Mouse (Mus musculus) forebrain, embryonic 12.5 days (tissue): Measurements from ENCODE around the gene Trim9. TPM values are rescaled to one million over a fixed set of nuclear protein-coding genes. Genes with fewer than 3 reads are reported as not detected.

ENCODE experiments used
- ATAC-seq: fragments of 200-750 bp; cut with Nextera tagmentation; 2 replicates; pipeline ENCODE4 v1.8.0; 2017; ENCODE audit warnings: moderate TSS enrichment; ENCODE audit not compliant: low FRiP score
- H3K27ac ChIP-seq: fragments of 300-500 bp; sonication (generic); 2 replicates; pipeline ENCODE4 v1.5.1; 2016; ENCODE audit warnings: mild to moderate bottlenecking
- H3K27me3 ChIP-seq: fragments of 300-500 bp; sonication (generic); 2 replicates; pipeline ENCODE4 v1.6.1; 2016; ENCODE audit warnings: mild to moderate bottlenecking
- H3K36me3 ChIP-seq: fragments of 300-500 bp; sonication (generic); replicated peaks from 2 replicates; pipeline ENCODE4 v1.6.1; 2016; ENCODE audit warnings: mild to moderate bottlenecking
- H3K4me1 ChIP-seq: fragments of 300-500 bp; sonication (generic); 2 replicates; pipeline ENCODE4 v1.6.1; 2016
- H3K4me2 ChIP-seq: fragments of 300-500 bp; sonication (generic); 2 replicates; pipeline ENCODE4 v1.6.1; 2016; ENCODE audit warnings: mild to moderate bottlenecking, moderate library complexity
- H3K4me3 ChIP-seq: fragments of 300-500 bp; sonication (generic); replicated peaks from 2 replicates; pipeline ENCODE4 v1.5.1; 2016; ENCODE audit warnings: mild to moderate bottlenecking
- H3K9ac ChIP-seq: fragments of 300-500 bp; sonication (generic); 2 replicates; pipeline ENCODE4 v1.6.1; 2016; ENCODE audit warnings: mild to moderate bottlenecking
- H3K9me3 ChIP-seq: fragments of 300-500 bp; sonication (generic); 2 replicates; pipeline ENCODE4 v1.6.1; 2016
- WGBS: fragments of 180-500 bp; shearing (Covaris S2); methylation state at CpG from one replicate; pipeline ENCODE4 v1.1.7; 2016; 5-methylcytosine and 5-hydroxymethylcytosine counted together
- polyA plus RNA-seq: library from polyadenylated mRNA; unstranded; fragments of >200 nt; fragmentation: Nextera tagmentation; extraction: Ambion mirVana; gene quantifications from 2 replicates; pipeline ENCODE4 v1.2.1, GENCODE M21; 2016

Gene Trim9
- polyA plus RNA-seq = 17.5 and 18.1 TPM in 2 replicates

- Histone ChIP-seq H3K9ac (peak within 1 kb of the TSS; percentile 71), H3K4me3 (peak within 1 kb of the TSS; percentile 68), H3K27me3 (peaks cover 20% of the 10 kb centered on the region; the same call in 1 of the 2 replicates), H3K27ac (peak within 1 kb of the TSS; percentile 95), H3K4me2 (peak within 1 kb of the TSS; percentile 99), H3K36me3 (no peaks in the 10 kb centered on the region), H3K4me1 (peaks cover 31% of the 10 kb centered on the region), H3K9me3 (no peaks in the 10 kb centered on the region)
- 1% methylated on average over 41 of the region's 50 CpGs for WGBS
- ATAC-seq = peak; percentile 98
Measured at GRCm38 (mm10) chr12:70347202-70347841, at the start of gene Trim9. TSS of gene Trim9 (minus strand) at chr12:70347614.

GRCm38 (mm10) chr12:70395061-70395460 is 47.6 kb upstream of the Trim9 start:
- Histone ChIP-seq H3K9me3 (no peaks in the 10 kb centered on the region), H3K36me3 (no peaks in the 10 kb centered on the region), H3K4me3 (no peak overlapping the region), H3K9ac (no peak overlapping the region), H3K27me3 (no peaks in the 10 kb centered on the region), H3K4me2 (no peak overlapping the region), H3K4me1 (no peaks in the 10 kb centered on the region), H3K27ac (no peak overlapping the region)
- WGBS = 93% methylated on average over 3 of the region's 3 CpGs
- no peak for ATAC-seq

DNA sequence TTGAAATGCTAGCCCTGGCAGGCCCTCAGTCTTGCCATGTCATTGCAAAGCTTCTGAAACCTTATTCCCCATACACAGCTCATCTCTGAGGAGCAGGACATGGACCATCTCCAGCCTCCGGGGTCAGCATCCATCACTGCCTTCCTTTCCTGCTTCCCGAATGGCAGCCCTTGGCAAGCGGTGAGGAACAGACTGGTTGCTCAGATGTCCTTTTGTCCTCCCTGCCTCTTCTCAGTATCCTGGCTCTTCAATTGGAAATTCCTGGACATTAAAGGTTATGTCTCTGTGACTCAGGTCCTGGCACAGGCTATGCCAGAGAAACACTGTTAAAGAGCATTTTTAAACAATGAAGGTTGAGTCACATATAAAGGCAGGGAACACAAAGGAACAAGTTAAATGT is 43.8 kb upstream of the Trim9 start:
- Histone ChIP-seq H3K4me1 (no peaks in the 10 kb centered on the region), H3K36me3 (no peaks in the 10 kb centered on the region), H3K9me3 (no peaks in the 10 kb centered on the region), H3K4me2 (no peak overlapping the region), H3K27me3 (no peaks in the 10 kb centered on the region), H3K9ac (no peak overlapping the region), H3K4me3 (no peak overlapping the region), H3K27ac (no peak overlapping the region)
- no peak for ATAC-seq
- WGBS = 96% methylated on average over 3 of the region's 3 CpGs

- no peaks in the 10 kb centered on the region for H3K36me3 ChIP-seq
- 87% methylated on average over 10 of the region's 10 CpGs for WGBS
- H3K9ac ChIP-seq = no peak overlapping the region
- ATAC-seq = no peak
- H3K4me3 ChIP-seq = no peak overlapping the region
- H3K4me2 ChIP-seq = no peak overlapping the region
- H3K4me1 ChIP-seq = no peaks in the 10 kb centered on the region
- H3K27ac ChIP-seq = no peak overlapping the region
- no peaks in the 10 kb centered on the region for H3K27me3 ChIP-seq
- no peaks in the 10 kb centered on the region for H3K9me3 ChIP-seq
Measured at GRCm38 (mm10) chr12:70374976-70375375, 27.6 kb upstream of the Trim9 start.

GRCm38 (mm10) chr12:70372874-70373273 is 25.5 kb upstream of the Trim9 start:
- Histone ChIP-seq H3K4me1 (peaks cover 7% of the 10 kb centered on the region), H3K4me2 (no peak overlapping the region), H3K9me3 (no peaks in the 10 kb centered on the region), H3K27me3 (no peaks in the 10 kb centered on the region), H3K36me3 (no peaks in the 10 kb centered on the region), H3K27ac (no peak overlapping the region), H3K4me3 (no peak overlapping the region), H3K9ac (no peak overlapping the region)
- ATAC-seq = no peak
- 91% methylated on average over 5 of the region's 5 CpGs for WGBS

- H3K27ac ChIP-seq = no peak overlapping the region
- no peaks in the 10 kb centered on the region for H3K9me3 ChIP-seq
- H3K4me3 ChIP-seq = no peak overlapping the region
- peaks cover 25% of the 10 kb centered on the region for H3K4me1 ChIP-seq
- WGBS = 84% methylated on average over 12 of the region's 12 CpGs
- H3K4me2 ChIP-seq = no peak overlapping the region
- H3K27me3 ChIP-seq = no peaks in the 10 kb centered on the region
- no peak overlapping the region for H3K9ac ChIP-seq
- no peak for ATAC-seq
- H3K36me3 ChIP-seq = no peaks in the 10 kb centered on the region
Measured at GRCm38 (mm10) chr12:70369348-70369747, 21.9 kb upstream of the Trim9 start.

GRCm38 (mm10) chr12:70368820-70369219 is 21.4 kb upstream of the Trim9 start:
- 85% methylated on average over 9 of the region's 9 CpGs for WGBS
- no peak overlapping the region for H3K27ac ChIP-seq
- H3K9me3 ChIP-seq = no peaks in the 10 kb centered on the region
- no peak for ATAC-seq
- peaks cover 25% of the 10 kb centered on the region for H3K4me1 ChIP-seq
- no peak overlapping the region for H3K4me3 ChIP-seq
- H3K36me3 ChIP-seq = no peaks in the 10 kb centered on the region
- no peak overlapping the region for H3K9ac ChIP-seq
- H3K4me2 ChIP-seq = no peak overlapping the region
- no peaks in the 10 kb centered on the region for H3K27me3 ChIP-seq

DNA sequence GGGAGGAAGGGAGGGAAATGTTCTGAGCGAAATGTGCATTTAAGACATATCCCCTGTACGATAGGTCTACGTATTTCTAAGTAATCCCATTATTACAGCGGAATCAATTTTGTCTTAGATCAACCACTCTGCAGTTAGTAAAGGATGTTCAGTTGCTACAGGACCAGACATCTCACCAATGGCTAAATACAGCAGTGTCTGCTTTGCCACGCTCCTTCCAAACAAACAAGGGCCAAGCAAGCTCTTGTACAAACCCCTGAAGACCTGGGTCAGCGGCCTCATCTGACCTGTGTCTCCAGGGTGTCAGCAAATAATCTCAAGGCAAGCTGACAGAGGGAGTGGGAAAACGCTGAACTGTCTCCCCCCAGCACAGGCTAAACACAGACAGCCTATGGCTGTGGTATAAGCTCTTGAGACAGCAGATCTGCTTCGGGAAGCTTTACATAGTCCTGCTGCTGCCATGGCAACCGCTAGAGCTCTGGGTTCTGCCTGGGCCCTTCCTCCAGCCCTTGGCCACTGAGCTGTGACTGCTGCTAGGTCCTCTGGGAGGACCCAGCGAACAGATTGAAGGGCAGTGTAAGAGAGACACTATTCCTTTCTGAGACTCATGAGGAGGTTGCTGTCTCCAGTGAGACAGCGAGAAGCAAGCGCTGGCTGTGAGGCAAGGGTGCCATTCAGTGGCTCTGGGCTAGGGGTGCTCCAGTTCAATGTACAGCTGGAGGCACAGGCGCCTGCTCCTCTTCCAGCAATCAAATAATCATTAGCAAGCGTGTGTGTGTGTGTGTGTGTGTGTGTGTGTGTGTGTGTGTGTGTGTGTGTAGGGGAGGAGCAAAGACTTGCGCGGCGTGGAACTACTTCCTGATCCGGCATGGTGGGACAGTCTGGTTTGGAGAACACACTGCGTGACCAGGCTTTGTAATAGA is 20.2 kb upstream of the Trim9 start:
- H3K4me3 ChIP-seq = peak overlapping the region; percentile 26
- peak; percentile 98 for ATAC-seq
- peak overlapping the region; percentile 89 for H3K27ac ChIP-seq
- no peaks in the 10 kb centered on the region for H3K36me3 ChIP-seq
- peaks cover 31% of the 10 kb centered on the region for H3K4me1 ChIP-seq
- peak overlapping the region; percentile 55 for H3K4me2 ChIP-seq
- H3K27me3 ChIP-seq = no peaks in the 10 kb centered on the region
- H3K9me3 ChIP-seq = no peaks in the 10 kb centered on the region
- 29% methylated on average over 19 of the region's 19 CpGs for WGBS
- peak overlapping the region; percentile 33; the same call in 1 of the 2 replicates for H3K9ac ChIP-seq

DNA sequence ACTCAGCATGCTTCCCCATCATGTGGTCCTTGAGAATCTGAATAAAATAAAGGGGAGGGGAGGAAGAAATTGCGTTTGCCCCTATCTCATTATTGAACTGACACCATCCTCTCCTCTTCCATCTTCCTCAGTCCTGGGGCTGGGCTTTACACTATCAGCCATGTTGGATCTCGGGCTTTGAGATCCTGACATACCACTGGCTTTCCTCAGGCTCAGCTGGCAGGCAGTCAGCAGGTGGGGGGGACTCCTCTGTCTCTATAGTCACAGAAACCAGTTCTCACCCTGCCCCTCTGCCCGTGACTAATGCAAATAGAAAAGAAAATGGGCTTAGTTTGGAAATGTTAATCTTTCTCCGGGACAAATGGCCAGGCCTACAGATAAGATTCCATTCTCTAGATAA is 15.6 kb upstream of the Trim9 start:
- H3K27me3 ChIP-seq = no peaks in the 10 kb centered on the region
- H3K27ac ChIP-seq = no peak overlapping the region
- H3K9me3 ChIP-seq = no peaks in the 10 kb centered on the region
- no peak overlapping the region for H3K4me2 ChIP-seq
- no peaks in the 10 kb centered on the region for H3K36me3 ChIP-seq
- no peak for ATAC-seq
- 24% methylated on average over 4 of the region's 4 CpGs for WGBS
- peaks cover 34% of the 10 kb centered on the region for H3K4me1 ChIP-seq
- no peak overlapping the region for H3K4me3 ChIP-seq
- H3K9ac ChIP-seq = no peak overlapping the region

DNA sequence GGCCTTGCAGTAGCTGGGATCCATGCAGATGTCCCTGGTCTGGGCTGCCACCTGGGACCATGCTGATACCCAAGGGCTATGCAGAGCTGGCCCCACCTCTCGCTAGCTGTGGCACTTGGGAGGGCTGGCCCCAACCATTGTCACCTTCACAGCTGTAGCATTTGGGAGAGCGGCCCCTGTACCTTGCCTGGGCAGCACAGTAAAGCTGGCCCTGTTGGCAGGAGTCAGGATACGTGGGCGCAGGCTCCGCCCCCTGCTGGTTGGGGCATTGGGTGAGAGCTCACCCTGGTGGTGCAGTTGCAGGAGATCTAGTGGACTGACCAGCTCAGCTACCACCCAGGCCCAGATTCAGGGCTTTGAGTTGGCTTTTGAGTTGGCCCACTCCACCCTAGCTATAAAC is 12.9 kb upstream of the Trim9 start:
- H3K27ac ChIP-seq = no peak overlapping the region

GRCm38 (mm10) chr12:70359443-70359842 is 12.0 kb upstream of the Trim9 start:
- 78% methylated on average over 13 of the region's 13 CpGs for WGBS
- H3K27ac ChIP-seq = no peak overlapping the region
- no peak overlapping the region for H3K9ac ChIP-seq
- no peaks in the 10 kb centered on the region; the same call in 1 of the 2 replicates for H3K27me3 ChIP-seq
- H3K4me1 ChIP-seq = peaks cover 20% of the 10 kb centered on the region
- no peak overlapping the region for H3K4me3 ChIP-seq
- H3K9me3 ChIP-seq = no peaks in the 10 kb centered on the region
- no peak overlapping the region for H3K4me2 ChIP-seq
- no peak; the same call in 1 of the 2 replicates for ATAC-seq
- no peaks in the 10 kb centered on the region for H3K36me3 ChIP-seq

More for the DNA sequence above, 12.9 kb upstream of the Trim9 start:
- WGBS = 90% methylated on average over 5 of the region's 5 CpGs
- H3K4me2 ChIP-seq = no peak overlapping the region
- no peak overlapping the region for H3K9ac ChIP-seq
- H3K4me3 ChIP-seq = no peak overlapping the region
- H3K9me3 ChIP-seq = no peaks in the 10 kb centered on the region
- no peaks in the 10 kb centered on the region; the same call in 1 of the 2 replicates for H3K27me3 ChIP-seq
- H3K36me3 ChIP-seq = no peaks in the 10 kb centered on the region
- peaks cover 14% of the 10 kb centered on the region; the same call in 1 of the 2 replicates for H3K4me1 ChIP-seq
- 0 out of 2 replicates have a peak, but pooled peaks have one; percentile 27 for ATAC-seq

GRCm38 (mm10) chr12:70354926-70355325 is 7.5 kb upstream of the Trim9 start:
- Histone ChIP-seq H3K9me3 (no peaks in the 10 kb centered on the region), H3K4me1 (peaks cover 10% of the 10 kb centered on the region), H3K27me3 (no peaks in the 10 kb centered on the region; the same call in 1 of the 2 replicates), H3K4me2 (no peak overlapping the region), H3K27ac (no peak overlapping the region), H3K4me3 (no peak overlapping the region), H3K9ac (no peak overlapping the region), H3K36me3 (no peaks in the 10 kb centered on the region)
- WGBS = 28% methylated on average over 8 of the region's 8 CpGs
- no peak for ATAC-seq
